Mouse (Mus musculus) bone marrow macrophage, adult 2 months (primary cell): ENCODE results near the gene Svop. TPM values are rescaled to one million over a fixed set of nuclear protein-coding genes. Genes with fewer than 3 reads are reported as not detected.

Experiments
- H3K27ac ChIP-seq: 2 replicates; pipeline ENCODE4 v1.5.1; 2012; ENCODE audit warnings: low read depth, low read length; ENCODE audit not compliant: insufficient read depth
- H3K4me1 ChIP-seq: 2 replicates; pipeline ENCODE4 v1.6.1; 2012; ENCODE audit warnings: low read length; ENCODE audit not compliant: control insufficient read depth, insufficient read depth
- H3K4me3 ChIP-seq: 2 replicates; pipeline ENCODE4 v1.5.1; 2012; ENCODE audit warnings: mild to moderate bottlenecking, low read length, moderate library complexity; ENCODE audit not compliant: insufficient read depth
- CTCF ChIP-seq: IDR thresholded peaks from 2 replicates; pipeline ENCODE4 v1.5.1; 2012; ENCODE audit warnings: low read depth, mild to moderate bottlenecking, low read length, moderate library complexity
- POLR2A ChIP-seq: IDR thresholded peaks from 2 replicates; pipeline ENCODE4 v1.6.1; 2012; ENCODE audit warnings: mild to moderate bottlenecking, low read depth, low read length, borderline replicate concordance
- polyA plus RNA-seq: library from polyadenylated mRNA; stranded (reverse); fragments of >200 nt; gene quantifications from 2 replicates; pipeline ENCODE4 v1.2.4, GENCODE M21; 2012; ENCODE audit not compliant: missing spikeins, insufficient read depth, insufficient read length

Gene Svop
- polyA plus RNA-seq, 1 experiment, result not detected

GRCm38 (mm10) chr5:114072262-114072661 is 19.1 kb downstream of the Svop start:
- peaks cover 7% of the 10 kb centered on the region; the same call in 1 of the 2 replicates for H3K4me1 ChIP-seq
- H3K27ac ChIP-seq, result no peak overlapping the region
- no peak overlapping the region for H3K4me3 ChIP-seq
- TF ChIP-seq CTCF (no peak), POLR2A (no peak)

GRCm38 (mm10) chr5:114070858-114071257 is 20.5 kb downstream of the Svop start:
- H3K4me1 ChIP-seq, result peaks cover 7% of the 10 kb centered on the region; the same call in 1 of the 2 replicates
- H3K4me3 ChIP-seq, result no peak overlapping the region
- no peak overlapping the region for H3K27ac ChIP-seq
- TF ChIP-seq CTCF, result no peak
- no peak for TF ChIP-seq POLR2A

GRCm38 (mm10) chr5:114067982-114068381 is 23.4 kb downstream of the Svop start:
- TF ChIP-seq POLR2A (no peak), CTCF (no peak)
- Histone ChIP-seq H3K27ac (no peak overlapping the region), H3K4me3 (no peak overlapping the region), H3K4me1 (peaks cover 7% of the 10 kb centered on the region; the same call in 1 of the 2 replicates)

- TF ChIP-seq CTCF (no peak), POLR2A (no peak)
- Histone ChIP-seq H3K4me1 (peaks cover 7% of the 10 kb centered on the region; the same call in 1 of the 2 replicates), H3K4me3 (no peak overlapping the region), H3K27ac (no peak overlapping the region)
Observed at GRCm38 (mm10) chr5:114067543-114067942, 23.8 kb downstream of the Svop start.

- H3K4me1 ChIP-seq, result peaks cover 7% of the 10 kb centered on the region; the same call in 1 of the 2 replicates
- TF ChIP-seq CTCF (no peak), POLR2A (no peak)
- no peak overlapping the region for H3K27ac ChIP-seq
- no peak overlapping the region for H3K4me3 ChIP-seq
Observed at GRCm38 (mm10) chr5:114066601-114067000, 24.8 kb downstream of the Svop start.

- no peak within 1 kb of the TSS for H3K4me3 ChIP-seq
- H3K4me1 ChIP-seq, result peaks cover 7% of the 10 kb centered on the region; the same call in 1 of the 2 replicates
- TF ChIP-seq POLR2A (no peak), CTCF (no peak)
- no peak within 1 kb of the TSS for H3K27ac ChIP-seq
Observed at GRCm38 (mm10) chr5:114065161-114065560, 26.2 kb downstream of the Svop start, which contains the start of gene Usp30. Gene Usp30, plus strand, starts transcription at chr5:114065461.

- peaks cover 6% of the 10 kb centered on the region; the same call in 1 of the 2 replicates for H3K4me1 ChIP-seq
- H3K27ac ChIP-seq, result no peak overlapping the region
- TF ChIP-seq POLR2A (no peak), CTCF (no peak)
- H3K4me3 ChIP-seq, result no peak overlapping the region
Observed at GRCm38 (mm10) chr5:114063958-114064357, 27.4 kb downstream of the Svop start.

- H3K27ac ChIP-seq, result no peak overlapping the region
- H3K4me1 ChIP-seq, result no peaks in the 10 kb centered on the region
Observed at GRCm38 (mm10) chr5:114061675-114062074, 29.7 kb downstream of the Svop start.

GRCm38 (mm10) chr5:114057129-114057731 is 34.1 kb downstream of the Svop start:
- H3K27ac ChIP-seq, result no peak overlapping the region
- H3K4me1 ChIP-seq, result peaks cover 5% of the 10 kb centered on the region
- TF ChIP-seq CTCF, result no peak
- TF ChIP-seq POLR2A, result no peak
- no peak overlapping the region for H3K4me3 ChIP-seq

More at GRCm38 (mm10) chr5:114061675-114062074, 29.7 kb downstream of the Svop start:
- H3K4me3 ChIP-seq, result no peak overlapping the region
- no peak for TF ChIP-seq POLR2A
- TF ChIP-seq CTCF, result no peak

- no peak overlapping the region for H3K27ac ChIP-seq
- TF ChIP-seq POLR2A (no peak), CTCF (peak; percentile 96)
Observed at GRCm38 (mm10) chr5:114052246-114052761, 39.1 kb downstream of the Svop start.

GRCm38 (mm10) chr5:114048731-114049308 is 42.5 kb downstream of the Svop start:
- no peak for TF ChIP-seq POLR2A
- TF ChIP-seq CTCF, result no peak
- H3K4me3 ChIP-seq, result no peak overlapping the region
- peaks cover 6% of the 10 kb centered on the region for H3K4me1 ChIP-seq
- H3K27ac ChIP-seq, result no peak overlapping the region

More at GRCm38 (mm10) chr5:114052246-114052761, 39.1 kb downstream of the Svop start:
- Histone ChIP-seq H3K4me1 (peaks cover 6% of the 10 kb centered on the region), H3K4me3 (peak overlapping the region; percentile 19)
